Mouse (Mus musculus) retina, embryonic 14.5 days (tissue): ENCODE results near the gene Dffa.
A peak's percentile ranks its signal among the peaks of the same experiment; 100 is the strongest.
"Not testable (repeated sequence)": the region's sequence is repeated elsewhere in the genome, so short reads cannot be mapped to it uniquely, and the experiment has no call there.

ENCODE experiments used
- DNase-seq: peaks from one replicate; pipeline ENCODE4 v3.0.0-alpha.2; 2015; ENCODE audit warnings: low spot score

The Dffa gene

DNA sequence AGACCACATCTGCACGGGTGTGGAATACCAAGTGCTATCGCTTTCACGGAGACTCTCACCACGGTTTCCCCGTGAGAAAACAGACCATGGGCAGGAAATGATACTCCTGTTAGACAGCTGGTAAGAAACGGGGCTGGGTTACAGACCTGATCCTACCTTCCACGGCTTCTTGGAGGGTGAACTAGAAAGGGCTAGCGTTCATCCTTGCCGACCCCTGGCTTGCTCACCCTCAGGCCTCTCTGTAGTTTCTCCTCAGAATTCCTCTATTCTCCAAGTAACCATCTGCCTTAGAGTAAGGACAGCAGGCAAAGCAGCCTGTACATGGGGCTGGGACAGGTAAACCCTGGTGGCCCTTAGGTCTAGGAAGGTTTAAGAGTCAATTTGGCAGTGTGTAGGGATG, 45.2 kb downstream of the Dffa start:
- DNase-seq: no peak

DNA sequence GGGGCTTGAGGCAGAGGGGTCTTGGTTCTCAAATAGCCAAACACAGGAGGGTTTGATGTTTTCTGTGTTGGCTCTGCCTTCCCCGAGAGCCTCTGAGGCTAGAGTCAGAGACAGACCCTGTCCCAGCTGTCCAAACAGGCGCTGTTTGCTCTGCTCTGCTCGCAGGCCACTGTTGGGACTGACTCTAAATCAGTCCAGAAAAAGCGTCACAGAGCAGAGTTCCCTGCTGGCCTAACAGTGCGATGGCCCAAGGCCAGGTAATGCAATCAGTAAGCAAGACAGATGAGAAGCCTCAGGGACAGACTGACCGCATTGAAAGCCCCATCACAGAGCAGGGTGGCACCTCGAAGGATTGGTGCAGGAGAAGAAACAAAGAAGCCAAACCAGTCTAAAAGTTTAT, 45.7 kb downstream of the Dffa start:
- DNase-seq: no peak

DNA sequence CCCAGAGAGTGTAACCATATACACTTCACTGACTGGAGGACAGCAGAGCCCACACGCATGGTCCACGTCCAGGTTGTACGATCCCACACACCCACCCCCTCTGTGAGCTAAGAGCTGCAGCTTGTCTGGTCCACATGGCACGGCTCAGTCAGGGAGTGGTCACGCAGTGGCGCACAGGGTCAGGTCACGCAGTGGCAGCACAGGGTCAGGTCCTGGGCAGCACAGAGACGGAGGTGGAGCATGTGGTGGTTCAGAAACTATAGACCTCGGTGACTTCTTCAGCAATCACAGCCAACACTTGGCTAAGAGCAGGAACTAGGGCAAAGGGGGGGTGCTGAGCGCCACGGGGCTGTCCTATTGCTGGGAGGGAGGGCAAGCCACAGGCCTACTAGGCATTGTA, 46.3 kb downstream of the Dffa start:
- no peak for DNase-seq

DNA sequence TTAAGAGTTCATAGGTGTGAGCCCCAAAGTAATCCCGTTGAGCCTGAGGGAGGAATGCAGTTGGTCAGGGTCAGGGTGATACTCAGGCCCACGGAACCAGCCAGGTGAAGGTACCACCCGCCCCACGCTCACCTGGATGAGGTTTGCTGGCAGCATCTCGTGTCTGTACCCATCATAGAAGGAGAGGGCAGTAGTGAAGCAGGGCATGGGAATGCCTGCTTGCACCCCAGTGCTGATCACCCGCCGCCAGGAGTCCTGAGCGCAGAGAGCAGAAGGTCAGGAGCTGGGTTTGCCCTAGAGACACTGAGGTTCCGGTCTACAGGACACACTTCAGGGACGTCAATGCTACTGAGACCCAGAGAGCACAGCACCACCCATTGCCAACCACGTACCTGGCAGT, 46.8 kb downstream of the Dffa start:
- DNase-seq: no peak

DNA sequence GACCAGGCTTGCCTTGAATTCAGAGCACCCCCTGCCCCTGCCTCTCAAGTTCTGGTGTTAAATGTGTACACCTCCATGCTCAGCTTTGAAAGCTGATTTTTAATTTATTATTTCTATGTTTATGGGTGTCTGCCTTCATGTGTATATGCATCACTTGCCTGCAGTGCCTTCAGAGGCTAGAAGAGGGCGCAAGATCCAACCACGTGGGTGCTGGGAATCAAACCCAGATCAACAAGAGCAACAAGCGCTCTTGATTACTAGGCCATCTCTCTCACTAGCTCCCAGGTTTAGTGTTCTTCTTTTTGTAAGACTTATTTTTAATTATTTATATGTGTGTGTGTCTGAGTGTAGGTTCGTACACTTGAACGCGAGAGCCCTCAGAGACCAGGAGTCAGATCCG, 50.9 kb downstream of the Dffa start:
- DNase-seq: no peak

DNA sequence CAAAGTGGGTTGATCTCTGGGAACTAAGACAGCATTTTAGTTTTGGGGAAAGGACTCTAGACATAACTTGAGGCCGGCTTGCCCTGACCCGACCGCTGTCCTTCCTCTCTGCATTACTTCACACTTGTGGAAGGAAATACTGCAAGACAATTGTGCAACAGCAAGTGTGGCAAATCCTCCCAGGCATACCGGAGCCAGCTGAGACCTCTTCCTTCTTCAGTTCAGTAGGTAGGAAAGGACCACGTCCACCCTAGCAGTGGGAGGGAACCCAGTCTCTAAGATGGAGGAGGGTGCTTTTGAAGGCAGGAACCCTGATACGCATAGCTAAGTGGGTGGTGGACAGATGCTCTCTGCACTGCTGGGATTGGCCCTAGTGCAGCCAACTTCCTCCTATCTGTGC, 51.8 kb downstream of the Dffa start:
- no peak for DNase-seq

DNA sequence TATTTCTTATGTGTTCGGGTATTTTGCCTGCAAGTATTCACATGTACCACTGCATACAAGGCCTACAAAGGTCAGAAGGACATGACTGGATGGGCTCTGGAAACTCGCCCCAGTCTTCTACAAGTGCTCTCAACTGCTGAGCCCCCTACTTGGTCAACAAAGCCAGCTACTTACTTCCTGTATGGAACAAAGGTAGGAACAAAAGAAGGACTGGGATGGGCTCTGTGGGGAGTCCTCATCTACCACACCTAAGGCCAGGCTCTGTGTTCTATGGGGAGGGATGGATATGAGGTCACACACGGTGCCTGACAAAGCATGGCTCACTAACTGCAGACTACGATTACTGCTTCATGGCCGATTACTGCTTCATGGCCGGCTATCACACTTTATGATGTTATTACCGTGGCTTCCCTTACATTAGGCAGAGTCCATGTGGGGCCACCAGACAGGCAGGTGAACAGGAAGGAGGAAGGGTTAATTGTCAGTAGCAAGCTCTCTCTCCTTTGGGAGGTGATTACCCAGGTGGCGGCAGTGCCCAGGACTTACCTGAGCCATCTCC, 53.5 kb downstream of the Dffa start:
- DNase-seq: no peak

DNA sequence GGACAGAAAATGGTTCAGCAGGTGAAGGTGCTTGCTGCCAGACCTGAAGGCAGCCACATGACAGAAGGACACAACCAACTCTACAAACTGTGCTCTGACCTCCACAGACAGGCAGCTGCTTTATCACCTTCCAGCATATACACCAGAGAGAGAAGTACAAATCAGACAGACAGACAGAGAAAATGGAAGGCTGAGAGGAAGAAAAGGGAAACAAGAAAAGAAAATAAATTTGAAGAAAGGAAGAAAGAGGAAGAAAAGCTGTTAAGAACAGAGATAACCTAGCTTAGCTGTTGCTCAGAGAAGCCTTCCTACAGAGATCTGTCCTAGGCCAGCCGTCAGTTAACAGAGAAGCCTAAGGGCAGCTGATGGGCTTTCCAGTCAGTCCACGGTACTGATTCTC, 55.3 kb downstream of the Dffa start:
- no peak for DNase-seq

DNA sequence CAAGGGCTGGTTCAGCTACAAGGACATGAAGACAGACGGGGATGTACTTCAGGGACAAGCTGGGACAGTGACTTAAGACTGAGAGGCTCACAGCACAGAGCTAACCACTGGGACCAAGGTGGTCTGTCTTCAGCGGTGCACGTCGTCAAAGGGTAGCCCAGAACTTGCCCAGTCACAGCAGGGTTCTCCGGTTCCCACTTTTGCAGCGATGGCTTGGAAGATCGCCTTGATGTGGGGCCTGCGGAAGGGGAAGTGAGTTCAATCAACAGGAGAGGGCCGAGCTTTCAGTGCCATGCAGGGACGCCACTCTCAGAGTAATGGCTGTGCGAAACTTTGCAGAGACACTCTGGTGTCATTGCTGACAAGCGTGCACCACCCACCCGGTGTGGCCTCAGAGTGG, 55.9 kb downstream of the Dffa start:
- DNase-seq: no peak

DNA sequence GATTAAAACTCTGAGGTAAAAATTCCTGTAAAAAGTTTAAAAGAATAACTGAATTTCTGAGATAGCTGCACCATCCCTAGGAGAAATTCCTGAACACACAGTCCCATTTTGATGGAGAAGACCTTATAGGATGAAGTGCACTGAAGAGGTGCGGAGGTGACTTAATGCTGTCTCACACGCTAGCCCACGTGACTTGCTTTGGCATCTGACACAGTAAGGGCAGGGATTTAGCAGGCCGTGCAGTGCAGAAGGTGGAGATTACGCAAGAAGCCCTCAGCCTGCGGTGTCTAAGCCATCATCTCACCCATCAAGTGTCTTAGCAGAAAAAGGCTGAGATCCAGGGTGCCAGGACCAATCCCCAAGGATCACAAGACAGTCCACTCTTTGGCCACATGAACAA, 57.2 kb downstream of the Dffa start:
- no peak for DNase-seq

DNA sequence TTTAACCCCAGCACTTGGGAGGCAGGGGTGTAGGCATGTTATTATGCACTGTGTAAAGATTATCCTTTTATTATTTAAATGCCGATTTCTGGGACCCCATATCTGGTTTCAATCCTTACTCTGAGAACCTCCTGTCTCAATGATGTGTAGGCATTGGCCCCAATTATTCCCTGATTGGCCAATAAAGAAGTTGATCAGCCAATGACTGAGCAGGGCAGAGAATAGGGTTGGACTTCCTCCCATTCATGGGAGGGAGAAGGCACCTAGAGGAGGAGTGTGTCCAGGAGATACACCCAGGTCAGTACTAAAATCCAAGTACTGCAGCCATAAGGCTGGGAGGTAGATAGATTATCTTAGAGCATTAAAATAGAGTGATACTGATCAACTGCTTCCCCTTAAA, 59.2 kb downstream of the Dffa start:
- DNase-seq: no peak

DNA sequence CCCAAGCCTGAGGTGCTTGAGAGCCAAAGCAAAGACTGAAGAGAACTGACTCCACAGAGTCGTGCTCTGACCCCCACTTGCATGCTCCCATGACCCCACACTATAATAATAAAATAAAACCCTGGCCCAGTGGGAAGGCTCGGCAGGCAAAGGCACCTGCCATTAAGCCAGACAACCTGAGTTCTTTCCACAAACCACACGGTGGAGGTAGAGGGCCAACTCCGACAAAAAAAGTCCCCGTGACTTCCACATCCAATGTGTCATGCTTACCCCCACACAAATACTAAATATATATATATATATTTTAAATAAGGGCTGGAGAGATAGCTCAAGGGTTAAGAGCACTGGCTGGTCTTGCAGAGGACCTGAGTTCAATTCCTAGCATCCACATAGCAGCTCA, 60.2 kb downstream of the Dffa start:
- no peak for DNase-seq

DNA sequence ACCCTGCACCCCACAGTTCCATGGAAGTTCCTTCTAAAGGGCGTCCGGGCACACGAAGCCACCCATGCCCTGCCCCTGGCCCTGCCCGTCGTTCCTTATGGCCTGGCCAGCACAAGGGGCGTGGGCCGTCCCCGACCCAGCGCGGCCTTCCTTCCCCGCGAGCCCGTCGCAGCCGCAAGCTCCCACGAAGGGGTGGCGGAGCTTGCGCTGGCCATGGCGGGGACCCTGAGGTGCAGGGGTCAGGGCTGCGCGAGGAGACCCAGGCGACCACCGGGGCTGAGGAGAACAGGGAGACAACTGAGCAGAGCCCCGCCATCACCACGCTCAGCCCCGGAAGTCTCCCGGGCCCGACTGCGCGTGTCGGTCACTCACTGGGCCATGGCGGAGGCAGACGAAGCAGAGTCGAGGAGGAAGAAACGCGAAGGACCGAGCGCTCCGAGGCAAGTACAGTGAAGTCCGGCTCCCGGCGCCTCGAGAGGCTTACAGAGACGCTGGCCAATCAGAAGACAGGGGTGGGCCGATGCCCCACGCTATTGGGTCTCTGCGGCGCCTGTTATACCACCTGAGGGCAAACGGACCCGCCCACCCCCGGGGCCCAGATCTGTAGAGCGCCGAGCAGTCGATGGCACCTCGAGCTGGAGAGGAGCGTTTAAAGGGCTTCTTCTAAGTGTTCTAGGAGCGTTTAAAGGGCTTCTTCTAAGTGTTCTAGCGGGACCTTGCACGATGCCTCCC, 62.4 kb downstream of the Dffa start, which contains the start of gene Pgd:
TSS of gene Pgd (minus strand) at position 557 of the 732 bp plus-strand sequence.
- DNase-seq: peak; percentile 98

DNA sequence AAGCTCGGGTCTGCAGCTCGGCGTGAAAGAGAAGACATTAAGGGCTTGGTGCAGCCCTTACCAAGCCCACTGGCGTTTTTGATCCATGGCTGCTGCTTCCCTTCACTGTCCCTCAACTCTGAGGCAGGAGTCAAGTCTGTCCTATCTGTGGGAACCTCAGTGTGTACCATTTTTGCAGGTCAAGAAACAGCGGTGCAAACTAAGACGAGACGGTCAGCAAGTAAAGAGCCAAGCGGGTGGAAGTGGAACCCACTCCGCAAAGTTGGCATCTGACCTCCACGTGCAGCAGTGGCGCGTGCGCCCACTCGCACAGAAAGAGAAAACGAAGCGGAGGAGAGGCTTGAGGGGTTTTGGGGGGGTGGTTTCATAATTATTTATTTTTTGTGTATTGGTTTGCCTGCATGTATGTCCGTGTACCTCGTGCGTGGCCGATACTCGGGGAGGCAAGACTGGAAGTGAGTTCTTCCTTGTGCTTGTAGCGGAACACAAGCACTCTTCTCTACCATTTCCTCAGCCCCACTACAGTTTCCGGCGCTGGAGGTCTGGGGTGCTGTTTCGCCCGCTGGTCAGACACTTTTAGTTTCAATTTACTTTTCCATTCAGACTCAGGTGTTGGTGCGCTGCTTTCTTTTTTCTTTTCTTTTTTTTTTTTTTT, 63.1 kb downstream of the Dffa start:
- no peak for DNase-seq

DNA sequence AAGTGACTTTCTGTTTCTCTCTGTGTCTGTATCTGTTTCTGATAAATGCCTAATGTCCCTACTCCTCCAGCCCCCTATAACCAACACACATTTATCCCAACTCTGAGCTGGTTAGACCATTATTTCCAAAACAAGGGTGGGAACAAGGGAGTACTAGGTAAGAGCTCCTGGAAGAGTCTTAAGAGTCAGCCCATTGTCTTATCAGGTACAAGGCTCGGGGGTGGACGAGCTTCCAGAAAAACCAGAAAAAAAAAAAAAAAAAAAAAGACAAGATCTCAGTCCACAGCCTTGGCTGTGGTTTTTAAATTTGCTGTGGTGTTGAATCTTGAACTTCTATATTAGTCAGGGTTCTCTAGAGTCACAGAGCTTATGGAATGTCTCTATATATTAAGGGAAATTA, 64.1 kb downstream of the Dffa start:
- DNase-seq: no peak

DNA sequence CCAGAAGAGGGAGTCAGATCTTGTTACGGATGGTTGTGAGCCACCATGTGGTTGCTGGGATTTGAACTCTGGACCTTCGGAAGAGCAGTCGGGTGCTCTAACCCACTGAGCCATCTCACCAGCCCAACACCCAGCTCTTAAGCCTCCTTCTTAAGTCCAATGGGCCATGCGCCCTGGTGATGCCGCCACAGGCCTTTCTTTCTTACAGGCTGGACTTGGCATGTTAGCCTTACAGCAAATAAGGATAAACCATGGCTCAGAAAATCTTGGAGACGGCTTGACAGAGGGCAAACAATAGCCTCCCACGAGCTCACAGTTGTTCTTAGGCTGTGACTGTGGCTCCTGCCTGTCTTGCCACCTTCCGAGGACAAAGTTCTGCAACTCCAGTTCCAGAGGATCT, 66.0 kb downstream of the Dffa start:
- not testable (repeated sequence) for DNase-seq
